Mouse (Mus musculus): ENCODE data around the gene 4933427D14Rik. TPM values are rescaled to one million over a fixed set of nuclear protein-coding genes. Genes with fewer than 3 reads are reported as not detected.

4933427D14Rik gene
- polyA plus RNA-seq (2012; ENCODE audit: insufficient read depth, insufficient read length, missing spikeins) = 5.8 and 7.1 TPM in 2 replicates

DNA sequence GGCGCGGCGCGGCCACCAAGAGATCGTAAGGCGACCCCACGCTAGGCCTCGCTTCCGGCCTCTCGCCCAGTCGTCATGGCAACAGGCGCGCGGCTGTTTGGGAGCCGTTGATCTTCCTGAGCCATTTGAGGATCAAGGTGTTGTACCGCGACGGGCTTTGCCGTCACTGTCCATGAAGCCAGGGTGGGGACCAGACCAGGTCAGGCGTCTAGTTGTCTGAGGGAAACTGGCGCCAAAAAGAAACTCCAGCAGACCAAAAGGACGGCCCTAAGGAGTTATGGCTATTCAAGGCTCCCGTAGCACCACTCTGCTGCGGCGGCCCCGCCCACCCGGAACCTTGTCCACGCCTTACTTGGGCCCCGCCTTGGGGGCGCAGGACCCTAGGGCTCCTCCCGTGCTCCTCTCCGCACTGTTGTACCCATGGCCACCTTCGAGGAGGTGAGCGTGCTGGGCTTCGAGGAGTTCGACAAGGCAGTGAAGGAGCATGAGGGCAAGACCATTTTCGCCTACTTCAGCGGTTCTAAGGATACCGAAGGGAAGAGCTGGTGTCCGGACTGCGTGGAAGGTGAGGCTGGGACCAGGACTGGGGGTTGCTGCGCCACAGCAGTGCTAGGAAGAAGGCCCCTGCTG is at the start of gene 4933427D14Rik, which contains the start of gene Txndc17:
Gene 4933427D14Rik (minus strand): TSS at position 256 of the 630 bp plus-strand sequence.
Gene Txndc17 (plus strand): TSS at position 344 of the 630 bp plus-strand sequence.
- H3K4me3 ChIP-seq (ENCODE audit: insufficient read depth, low read length) = peak within 1 kb of the TSS; percentile 92
- H3K27ac ChIP-seq (ENCODE audit: insufficient read depth, low read depth, low read length) = no peak within 1 kb of the TSS
- H3K4me1 ChIP-seq (ENCODE audit: control insufficient read depth, insufficient read depth, low read length) = peaks cover 10% of the 10 kb centered on the region
- TF ChIP-seq CTCF (IDR thresholded peaks at IDR 0.05; ENCODE audit: low read depth, low read length) (no peak), POLR2A (IDR thresholded peaks at IDR 0.05; ENCODE audit: borderline replicate concordance, low read depth, low read length) (no peak)

DNA sequence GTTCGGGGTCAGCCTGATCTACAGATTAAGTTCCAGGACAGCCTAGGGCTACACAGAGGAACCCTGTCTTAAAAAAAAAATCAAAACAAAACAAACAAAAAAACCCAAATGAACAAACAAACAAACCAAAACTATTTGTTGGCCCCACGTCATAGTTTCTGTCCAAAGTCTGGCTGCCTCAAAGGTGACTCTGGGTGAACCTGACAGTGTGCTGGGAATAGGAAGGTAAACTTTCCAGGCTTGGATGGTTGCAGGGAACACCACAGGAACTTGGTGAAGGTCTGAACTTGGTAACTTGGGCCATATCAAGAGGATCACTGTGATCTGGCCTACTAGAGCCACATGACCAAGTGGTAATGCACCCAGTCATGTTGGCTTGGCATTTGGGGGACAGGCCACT is 49.2 kb upstream of the 4933427D14Rik start:
- no peak overlapping the region for H3K4me3 ChIP-seq (ENCODE audit: insufficient read depth, low read length)
- TF ChIP-seq CTCF (IDR thresholded peaks at IDR 0.05; ENCODE audit: low read depth, low read length) = no peak
- no peak for TF ChIP-seq POLR2A (IDR thresholded peaks at IDR 0.05; ENCODE audit: borderline replicate concordance, low read depth, low read length)
- H3K27ac ChIP-seq (ENCODE audit: insufficient read depth, low read depth, low read length) = no peak overlapping the region
- peaks cover 9% of the 10 kb centered on the region for H3K4me1 ChIP-seq (ENCODE audit: control insufficient read depth, insufficient read depth, low read length)

DNA sequence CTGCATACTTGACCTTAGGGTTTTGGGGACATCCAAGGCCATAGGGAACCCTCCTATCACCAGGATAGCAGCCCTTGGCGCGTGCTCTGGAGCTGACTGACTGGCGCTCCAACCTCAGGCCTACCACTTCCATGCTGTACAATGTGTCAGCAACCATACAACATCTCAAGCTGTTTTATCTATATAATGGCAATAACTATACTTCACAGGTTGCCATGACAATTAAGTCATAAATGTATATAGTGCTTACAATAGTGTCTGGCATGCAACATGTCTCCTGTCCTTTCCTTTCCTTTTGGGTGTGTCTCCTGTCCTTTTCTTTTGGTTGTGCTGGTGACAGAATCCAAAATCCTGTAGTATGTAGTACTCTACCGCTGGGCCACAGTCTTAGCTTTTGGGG is 48.4 kb upstream of the 4933427D14Rik start:
- no peak for TF ChIP-seq POLR2A (IDR thresholded peaks at IDR 0.05; ENCODE audit: borderline replicate concordance, low read depth, low read length)
- no peak overlapping the region for H3K27ac ChIP-seq (ENCODE audit: insufficient read depth, low read depth, low read length)
- H3K4me1 ChIP-seq (ENCODE audit: control insufficient read depth, insufficient read depth, low read length) = peaks cover 9% of the 10 kb centered on the region
- no peak overlapping the region for H3K4me3 ChIP-seq (ENCODE audit: insufficient read depth, low read length)

DNA sequence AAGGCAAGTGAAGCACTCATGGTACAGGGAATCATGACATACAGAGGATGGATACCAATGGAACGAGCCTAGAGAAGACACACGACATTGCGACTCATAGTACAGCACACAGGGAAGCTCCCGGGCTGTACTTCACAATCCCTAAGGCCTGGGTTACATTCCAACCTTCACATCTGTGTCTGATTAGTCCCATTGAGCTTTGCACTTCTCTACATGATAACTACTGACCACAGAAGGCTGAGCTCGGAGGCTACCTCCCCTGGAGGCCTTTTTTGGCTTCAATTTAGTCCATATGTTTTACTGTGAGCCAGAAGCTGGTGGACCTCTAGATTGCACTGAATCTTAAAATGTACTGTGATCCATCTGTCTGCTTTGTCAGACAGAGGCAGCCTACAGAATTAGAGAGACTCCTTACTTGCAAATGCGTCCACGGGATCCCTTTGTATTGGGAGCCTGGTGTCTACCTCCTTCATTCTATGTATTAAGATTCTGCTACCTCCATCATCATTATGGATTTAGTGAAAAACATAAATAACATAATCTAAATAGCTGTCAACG is 38.0 kb upstream of the 4933427D14Rik start:
- Histone ChIP-seq H3K4me1 (ENCODE audit: control insufficient read depth, insufficient read depth, low read length) (no peaks in the 10 kb centered on the region), H3K27ac (ENCODE audit: insufficient read depth, low read depth, low read length) (no peak overlapping the region), H3K4me3 (ENCODE audit: insufficient read depth, low read length) (no peak overlapping the region)
- no peak for TF ChIP-seq POLR2A (IDR thresholded peaks at IDR 0.05; ENCODE audit: borderline replicate concordance, low read depth, low read length)

DNA sequence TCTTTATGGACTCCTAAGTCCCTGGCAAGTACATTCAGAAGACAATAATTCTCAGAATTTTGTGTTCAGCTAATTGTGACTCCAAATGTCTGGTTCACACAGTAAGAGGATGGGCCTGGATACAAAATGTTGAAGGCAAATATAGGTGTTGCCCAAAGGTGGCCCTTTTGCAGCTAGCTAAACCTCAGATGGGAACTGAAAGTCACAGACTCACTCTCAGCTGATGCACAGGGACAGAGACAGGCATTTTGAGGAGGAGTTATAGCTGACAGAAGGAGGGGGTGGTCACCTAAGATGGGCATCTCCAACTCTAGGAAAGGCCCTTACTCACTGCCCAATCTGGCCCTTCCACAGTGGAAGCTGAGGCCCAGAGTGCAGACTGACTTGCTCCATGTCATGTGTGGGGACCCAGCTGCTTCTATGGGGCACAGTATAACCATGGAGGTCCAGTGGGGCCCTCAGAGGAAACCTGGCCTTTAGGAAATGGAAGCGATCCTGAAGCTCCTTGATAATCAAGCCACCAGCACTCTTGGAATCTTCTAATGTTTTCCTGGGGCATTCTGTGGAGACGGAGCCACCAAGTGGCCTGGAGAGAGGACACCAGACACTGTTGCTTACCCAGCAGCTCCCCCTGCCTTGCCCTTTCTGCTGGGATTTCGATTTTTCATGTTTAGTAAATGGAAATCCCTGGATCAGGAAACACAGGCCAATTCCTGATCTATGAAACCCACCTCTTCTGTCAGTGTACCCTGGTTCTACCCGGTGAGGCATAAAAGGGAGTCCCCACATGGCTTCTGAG is 33.0 kb upstream of the 4933427D14Rik start:
- Histone ChIP-seq H3K27ac (ENCODE audit: insufficient read depth, low read depth, low read length) (no peak overlapping the region), H3K4me3 (ENCODE audit: insufficient read depth, low read length) (no peak overlapping the region), H3K4me1 (ENCODE audit: control insufficient read depth, insufficient read depth, low read length) (no peaks in the 10 kb centered on the region)
- no peak for TF ChIP-seq POLR2A (IDR thresholded peaks at IDR 0.05; ENCODE audit: borderline replicate concordance, low read depth, low read length)
- TF ChIP-seq CTCF (IDR thresholded peaks at IDR 0.05; ENCODE audit: low read depth, low read length) = no peak

DNA sequence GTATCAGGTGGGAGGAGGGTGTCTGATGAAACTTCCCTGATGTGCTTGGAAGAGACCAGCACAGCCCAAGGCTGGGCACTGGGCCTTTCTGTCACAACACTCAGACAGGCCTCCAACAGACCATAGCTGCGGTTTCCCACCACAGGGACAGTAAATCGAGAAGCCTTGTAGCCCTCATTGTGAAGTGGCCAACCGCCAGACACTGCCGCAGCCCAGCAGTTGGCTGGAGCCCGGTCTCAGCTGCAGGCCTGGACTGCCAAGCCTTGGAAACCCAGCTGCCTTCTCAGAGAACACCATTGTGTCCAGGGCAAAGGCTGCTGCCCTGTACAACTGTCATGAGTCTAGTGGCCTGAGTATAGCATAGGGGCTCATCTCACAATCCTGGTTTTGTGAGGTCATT is 26.8 kb upstream of the 4933427D14Rik start:
- H3K27ac ChIP-seq (ENCODE audit: insufficient read depth, low read depth, low read length) = no peak overlapping the region
- no peaks in the 10 kb centered on the region for H3K4me1 ChIP-seq (ENCODE audit: control insufficient read depth, insufficient read depth, low read length)
- H3K4me3 ChIP-seq (ENCODE audit: insufficient read depth, low read length) = no peak overlapping the region
- TF ChIP-seq POLR2A (IDR thresholded peaks at IDR 0.05; ENCODE audit: borderline replicate concordance, low read depth, low read length) = no peak
- TF ChIP-seq CTCF (IDR thresholded peaks at IDR 0.05; ENCODE audit: low read depth, low read length) = no peak

DNA sequence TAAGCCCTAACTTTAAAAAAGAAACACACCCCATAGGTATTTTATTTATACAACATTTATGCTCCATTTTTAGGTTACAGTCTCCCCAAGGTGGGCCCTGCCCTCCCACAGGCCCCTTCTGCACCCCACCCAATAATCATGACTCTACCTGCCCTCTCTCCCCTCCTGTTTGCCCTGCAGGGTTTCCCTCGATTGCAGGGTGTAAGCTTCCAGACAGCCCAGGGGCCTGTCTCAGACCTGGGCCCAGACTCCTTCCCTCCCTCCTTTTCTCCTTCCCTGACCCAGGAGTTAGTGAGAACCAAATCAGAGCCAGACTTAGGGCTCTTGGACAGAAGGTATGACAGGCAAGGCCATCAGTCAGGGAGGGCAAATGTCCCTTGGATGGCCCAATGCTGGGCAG is 25.7 kb upstream of the 4933427D14Rik start:
- no peak for TF ChIP-seq CTCF (IDR thresholded peaks at IDR 0.05; ENCODE audit: low read depth, low read length)
- TF ChIP-seq POLR2A (IDR thresholded peaks at IDR 0.05; ENCODE audit: borderline replicate concordance, low read depth, low read length) = no peak
- H3K4me3 ChIP-seq (ENCODE audit: insufficient read depth, low read length) = no peak overlapping the region
- H3K27ac ChIP-seq (ENCODE audit: insufficient read depth, low read depth, low read length) = no peak overlapping the region
- no peaks in the 10 kb centered on the region for H3K4me1 ChIP-seq (ENCODE audit: control insufficient read depth, insufficient read depth, low read length)

DNA sequence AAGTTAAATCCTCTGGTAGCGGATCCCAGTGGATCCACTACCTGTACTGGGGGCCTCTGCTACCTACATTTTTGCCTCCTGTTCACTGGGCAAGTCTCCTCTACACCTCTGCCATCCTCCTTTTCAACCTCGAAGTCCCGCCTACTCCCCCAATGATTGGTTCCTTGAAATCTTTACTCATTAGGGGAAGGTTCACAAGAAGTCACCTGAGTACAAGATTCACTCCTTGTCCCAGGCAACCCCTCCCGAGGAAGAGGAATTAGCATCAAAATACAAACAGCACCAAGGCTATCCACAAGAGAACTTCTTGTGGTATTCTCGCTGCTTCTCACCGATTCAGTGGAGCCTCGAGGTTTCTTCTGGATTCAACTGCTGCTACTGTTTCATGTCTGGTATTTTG is 24.8 kb upstream of the 4933427D14Rik start:
- H3K27ac ChIP-seq (ENCODE audit: insufficient read depth, low read depth, low read length) = no peak overlapping the region
- no peaks in the 10 kb centered on the region for H3K4me1 ChIP-seq (ENCODE audit: control insufficient read depth, insufficient read depth, low read length)
- H3K4me3 ChIP-seq (ENCODE audit: insufficient read depth, low read length) = no peak overlapping the region
- no peak for TF ChIP-seq CTCF (IDR thresholded peaks at IDR 0.05; ENCODE audit: low read depth, low read length)
- TF ChIP-seq POLR2A (IDR thresholded peaks at IDR 0.05; ENCODE audit: borderline replicate concordance, low read depth, low read length) = no peak

DNA sequence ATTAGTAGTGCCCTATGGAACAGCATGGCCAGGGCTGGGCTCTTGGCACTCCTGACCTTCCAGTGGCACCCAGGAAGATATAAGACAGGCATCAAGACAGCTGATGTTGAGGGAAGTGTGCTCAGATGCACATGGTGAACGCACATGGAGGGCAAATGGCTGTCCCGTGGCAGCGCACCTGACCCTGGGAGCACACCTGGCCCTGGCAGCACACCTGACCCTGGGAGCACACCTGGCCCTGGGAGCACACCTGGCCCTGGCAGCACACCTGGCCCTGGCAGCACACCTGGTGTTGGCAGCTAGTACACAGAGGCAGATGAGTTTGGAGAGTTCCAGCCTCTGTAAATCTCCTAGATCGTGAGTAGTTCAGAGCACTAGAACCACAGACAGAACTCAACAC is 21.3 kb upstream of the 4933427D14Rik start:
- TF ChIP-seq CTCF (IDR thresholded peaks at IDR 0.05; ENCODE audit: low read depth, low read length) = no peak
- TF ChIP-seq POLR2A (IDR thresholded peaks at IDR 0.05; ENCODE audit: borderline replicate concordance, low read depth, low read length) = no peak
- Histone ChIP-seq H3K4me3 (ENCODE audit: insufficient read depth, low read length) (no peak overlapping the region), H3K4me1 (ENCODE audit: control insufficient read depth, insufficient read depth, low read length) (no peaks in the 10 kb centered on the region), H3K27ac (ENCODE audit: insufficient read depth, low read depth, low read length) (no peak overlapping the region)

DNA sequence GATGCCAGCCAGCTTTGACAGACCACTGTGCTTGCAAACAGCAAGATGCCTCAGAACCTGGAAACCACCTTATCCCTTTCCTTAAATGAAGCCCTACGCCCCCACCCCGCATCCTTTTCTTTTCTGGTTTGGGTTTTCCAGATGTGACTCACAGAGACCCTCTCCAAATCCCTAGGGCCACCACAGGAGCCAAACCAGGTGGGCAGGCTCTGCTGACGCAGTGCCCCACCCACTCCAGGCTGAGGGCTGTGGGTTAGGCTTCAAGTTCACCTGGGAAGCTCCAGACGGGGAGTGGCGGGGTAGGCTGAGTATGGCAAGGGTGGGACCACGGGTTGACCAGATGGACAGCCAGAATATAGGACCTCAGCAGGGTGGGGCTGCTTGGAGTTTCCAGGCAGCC is 19.6 kb upstream of the 4933427D14Rik start:
- Histone ChIP-seq H3K4me1 (ENCODE audit: control insufficient read depth, insufficient read depth, low read length) (no peaks in the 10 kb centered on the region), H3K27ac (ENCODE audit: insufficient read depth, low read depth, low read length) (no peak overlapping the region), H3K4me3 (ENCODE audit: insufficient read depth, low read length) (no peak overlapping the region)
- TF ChIP-seq POLR2A (IDR thresholded peaks at IDR 0.05; ENCODE audit: borderline replicate concordance, low read depth, low read length) (no peak), CTCF (IDR thresholded peaks at IDR 0.05; ENCODE audit: low read depth, low read length) (no peak)
